Mouse (Mus musculus) bone marrow, adult 2 months (tissue): ENCODE results near the gene Treml2.

Experiments used
- CTCF ChIP-seq: fragments of 200-500 bp; IDR thresholded peaks from 2 replicates; pipeline ENCODE4 v1.5.1; 2011; ENCODE audit warnings: low read length, control low read depth; ENCODE audit not compliant: control insufficient read depth, insufficient read depth
- POLR2A ChIP-seq: fragments of 200-500 bp; IDR thresholded peaks from 2 replicates; pipeline ENCODE4 v1.6.1; 2011; ENCODE audit warnings: low read depth, mild to moderate bottlenecking, control low read depth, low read length, borderline replicate concordance; ENCODE audit not compliant: control insufficient read depth

DNA sequence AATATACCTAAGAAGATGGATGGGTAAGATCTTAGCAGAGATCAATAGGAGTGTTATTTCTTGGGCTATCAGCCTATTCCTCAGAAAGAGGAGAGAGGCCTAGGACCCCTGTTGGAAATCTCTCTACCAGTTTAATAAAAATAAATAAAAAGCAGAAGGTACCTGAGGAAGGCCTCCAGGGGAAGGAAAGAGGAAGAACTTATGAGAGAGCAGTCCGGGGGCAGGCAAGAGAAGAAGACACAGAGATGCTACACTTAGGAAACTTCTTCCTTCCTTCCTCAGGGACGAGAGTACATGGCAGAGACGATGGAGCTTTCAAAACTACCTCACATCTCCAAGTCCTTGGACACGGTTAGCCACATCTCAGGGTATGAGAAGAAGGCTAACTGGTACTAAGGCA is 25.2 kb upstream of the Treml2 start:
- TF ChIP-seq POLR2A: no peak
- no peak for TF ChIP-seq CTCF
